Mouse (Mus musculus) limb, embryonic 12.5 days (tissue): ENCODE results near the gene Cc2d2a. TPM values are rescaled to one million over a fixed set of nuclear protein-coding genes. Genes with fewer than 3 reads are reported as not detected.

Experiments used
- ATAC-seq: fragments of 200-750 bp; cut with Nextera tagmentation; 2 replicates; pipeline ENCODE4 v1.8.0; 2017; ENCODE audit warnings: low read depth, moderate TSS enrichment; ENCODE audit not compliant: insufficient number of reproducible peaks, insufficient read depth, low FRiP score, low TSS enrichment
- H3K27ac ChIP-seq: fragments of 300-500 bp; sonication (generic); 2 replicates; pipeline ENCODE4 v1.5.1; 2016; ENCODE audit warnings: mild to moderate bottlenecking, moderate library complexity
- H3K27me3 ChIP-seq: fragments of 300-500 bp; sonication (generic); 2 replicates; pipeline ENCODE4 v1.6.1; 2016; ENCODE audit warnings: mild to moderate bottlenecking, moderate library complexity
- H3K36me3 ChIP-seq: fragments of 300-500 bp; sonication (generic); 2 replicates; pipeline ENCODE4 v1.6.1; 2016; ENCODE audit warnings: mild to moderate bottlenecking, moderate library complexity
- H3K4me1 ChIP-seq: fragments of 300-500 bp; sonication (generic); replicated peaks from 2 replicates; pipeline ENCODE4 v1.6.1; 2016
- H3K4me2 ChIP-seq: fragments of 300-500 bp; sonication (generic); 2 replicates; pipeline ENCODE4 v1.6.1; 2016; ENCODE audit warnings: mild to moderate bottlenecking, moderate library complexity
- H3K4me3 ChIP-seq: fragments of 300-500 bp; sonication (generic); replicated peaks from 2 replicates; pipeline ENCODE4 v1.5.1; 2016; ENCODE audit warnings: mild to moderate bottlenecking
- H3K9ac ChIP-seq: fragments of 300-500 bp; sonication (generic); replicated peaks from 2 replicates; pipeline ENCODE4 v1.6.1; 2016; ENCODE audit warnings: mild to moderate bottlenecking, moderate library complexity
- H3K9me3 ChIP-seq: fragments of 300-500 bp; sonication (generic); 2 replicates; pipeline ENCODE4 v1.6.1; 2016; ENCODE audit warnings: mild to moderate bottlenecking, moderate library complexity
- WGBS: fragments of 180-500 bp; shearing (Covaris S2); methylation state at CpG from one replicate; pipeline ENCODE4 v1.1.7; 2016; 5-methylcytosine and 5-hydroxymethylcytosine counted together
- polyA plus RNA-seq: library from polyadenylated mRNA; unstranded; fragments of >200 nt; fragmentation: Nextera tagmentation; extraction: Ambion mirVana; gene quantifications from 2 replicates; pipeline ENCODE4 v1.2.1, GENCODE M21; 2016

The Cc2d2a gene
- polyA plus RNA-seq, 1 experiment from 2014 or later: 12.3 TPM

- no peaks in the 10 kb centered on the region for H3K27me3 ChIP-seq
- peak; percentile 93 for ATAC-seq
- WGBS: 3% methylated on average over 76 of the region's 82 CpGs
Observed at GRCm38 (mm10) chr5:43781977-43782930, 120.1 kb downstream of the Cc2d2a start.

DNA sequence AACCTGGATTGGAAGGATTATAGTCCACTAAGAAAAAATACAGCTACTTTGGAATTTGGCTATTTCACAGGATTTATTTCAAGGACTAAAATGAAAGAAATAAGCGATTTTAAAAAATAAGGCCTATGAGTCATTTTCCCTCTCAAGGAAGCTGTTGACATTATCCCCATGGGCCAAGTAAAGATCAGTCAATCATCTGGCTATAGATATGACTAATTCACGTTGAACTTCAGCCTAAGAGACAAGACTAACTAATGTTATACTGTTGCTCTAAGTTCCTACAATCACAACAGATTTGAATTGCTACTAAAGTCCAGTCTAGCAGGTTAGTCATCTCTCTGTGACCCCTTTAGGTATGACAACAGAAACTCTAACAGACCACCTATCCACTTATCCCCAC, 121.8 kb downstream of the Cc2d2a start:
- Histone ChIP-seq H3K4me3 (no peak overlapping the region), H3K4me1 (peaks cover 9% of the 10 kb centered on the region), H3K9me3 (no peaks in the 10 kb centered on the region), H3K9ac (no peak overlapping the region), H3K4me2 (no peak overlapping the region), H3K36me3 (no peaks in the 10 kb centered on the region), H3K27me3 (no peaks in the 10 kb centered on the region), H3K27ac (no peak overlapping the region)
- 89% methylated on average over 2 of the region's 2 CpGs for WGBS
- no peak for ATAC-seq

More at GRCm38 (mm10) chr5:43781977-43782930, 120.1 kb downstream of the Cc2d2a start:
- peak overlapping the region; percentile 70 for H3K4me2 ChIP-seq
- peaks cover 9% of the 10 kb centered on the region for H3K4me1 ChIP-seq
- H3K9me3 ChIP-seq: no peaks in the 10 kb centered on the region
- no peaks in the 10 kb centered on the region for H3K36me3 ChIP-seq
- H3K4me3 ChIP-seq: peak overlapping the region; percentile 91
- peak overlapping the region; percentile 97 for H3K27ac ChIP-seq
- peak overlapping the region; percentile 98 for H3K9ac ChIP-seq

DNA sequence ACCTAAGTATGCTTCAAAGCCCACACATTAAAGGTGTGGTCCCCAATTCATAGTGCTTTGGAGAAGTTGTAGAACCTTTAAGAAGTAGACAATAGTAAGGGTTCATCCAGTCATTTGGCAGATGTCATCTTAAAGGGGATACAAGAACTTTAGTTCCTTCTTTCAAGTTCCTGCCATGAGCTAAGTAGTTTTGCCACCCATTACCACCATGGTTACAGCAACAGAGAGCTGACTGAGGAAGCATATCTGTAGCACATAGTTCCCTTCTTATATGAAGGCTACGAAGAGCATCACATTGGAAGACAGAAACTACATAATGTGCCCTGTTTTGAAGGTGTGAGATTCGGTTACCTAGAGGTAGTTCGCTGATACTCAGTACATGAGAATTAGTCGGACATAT, 124.5 kb downstream of the Cc2d2a start:
- H3K36me3 ChIP-seq: no peaks in the 10 kb centered on the region
- ATAC-seq: no peak
- H3K4me2 ChIP-seq: no peak overlapping the region
- H3K27ac ChIP-seq: no peak overlapping the region
- WGBS: 90% methylated on average over 4 of the region's 4 CpGs
- H3K9ac ChIP-seq: no peak overlapping the region
- no peaks in the 10 kb centered on the region for H3K9me3 ChIP-seq
- no peaks in the 10 kb centered on the region; the same call in 1 of the 2 replicates for H3K4me1 ChIP-seq
- no peak overlapping the region for H3K4me3 ChIP-seq
- no peaks in the 10 kb centered on the region for H3K27me3 ChIP-seq

GRCm38 (mm10) chr5:43787976-43788752, 126.0 kb downstream of the Cc2d2a start:
- ATAC-seq: no peak
- H3K36me3 ChIP-seq: no peaks in the 10 kb centered on the region
- no peaks in the 10 kb centered on the region for H3K27me3 ChIP-seq
- no peaks in the 10 kb centered on the region for H3K9me3 ChIP-seq
- no peak overlapping the region for H3K4me3 ChIP-seq
- no peaks in the 10 kb centered on the region for H3K4me1 ChIP-seq
- H3K27ac ChIP-seq: no peak overlapping the region
- no peak overlapping the region for H3K9ac ChIP-seq
- WGBS: 83% methylated on average over 9 of the region's 9 CpGs
- no peak overlapping the region for H3K4me2 ChIP-seq

Other genes starting within 250 kb of the Cc2d2a start
- 9.3 and 10.6 TPM in 2 replicates for gene C1qtnf7, start 146.8 kb upstream of the Cc2d2a start, polyA plus RNA-seq
- not detected in 2 replicates for gene Bst1, start 156.5 kb downstream of the Cc2d2a start, polyA plus RNA-seq
- 56.9 and 58.4 TPM in 2 replicates for gene Fbxl5, start 159.3 kb downstream of the Cc2d2a start, polyA plus RNA-seq
- gene Cd38, start 206.2 kb downstream of the Cc2d2a start, polyA plus RNA-seq: 9.9 and 11.5 TPM in 2 replicates